Mouse (Mus musculus): ENCODE results near the gene Gabrr2. TPM values are rescaled to one million over a fixed set of nuclear protein-coding genes. Genes with fewer than 3 reads are reported as not detected.

The Gabrr2 gene
- under 1 TPM; 0.42 to 0.55 TPM for total RNA-seq (2023)

GRCm38 (mm10) chr4:33062981-33063380 lies at the start of gene Gabrr2:
Gene Gabrr2, plus strand, starts transcription at chr4:33062999.

GRCm38 (mm10) chr4:33031195-33031960 lies 31.4 kb upstream of the Gabrr2 start, which contains the start of gene Ube2j1:
Gene Ube2j1, plus strand, starts transcription at chr4:33031416.

GRCm38 (mm10) chr4:33132221-33132620 lies 69.4 kb downstream of the Gabrr2 start, which contains the start of gene Gabrr1:
Gene Gabrr1, plus strand, starts transcription at chr4:33132521.

Other genes with a start within 250 kb of the Gabrr2 start
- 1 to 10 TPM in 1 of 2 experiments, under 1 TPM in 1; 0.70 to 1.2 TPM for gene Ankrd6, start 112.2 kb upstream of the Gabrr2 start, total RNA-seq (2023)
- gene Rragd, start 80.0 kb upstream of the Gabrr2 start, total RNA-seq (2023): 1 to 10 TPM; 1.2 to 2.3 TPM
- gene Ube2j1, start 31.6 kb upstream of the Gabrr2 start, total RNA-seq (2023): 10 to 100 TPM; 90.2 to 94.7 TPM
- gene Gabrr1, start 69.5 kb downstream of the Gabrr2 start, total RNA-seq (2023): not detected
- not detected for gene Pm20d2, start 126.7 kb downstream of the Gabrr2 start, total RNA-seq (2023)
- under 1 TPM in 1 of 2 experiments, not detected in 1; 0.29 TPM for gene Srsf12, start 146.0 kb downstream of the Gabrr2 start, total RNA-seq (2023)
- 100 to 1,000 TPM; 558 to 687 TPM for gene Pnrc1, start 227.2 kb downstream of the Gabrr2 start, total RNA-seq (2023)
- gene Rngtt, start 247.3 kb downstream of the Gabrr2 start, total RNA-seq (2023): 10 to 100 TPM; 43.4 to 46.4 TPM